10 mouse cellular contexts compared by ENCODE assay signal in genomic region chr8:121952800-121953199, GRCm38 (mm10). TPM values are rescaled to one million over a fixed set of nuclear protein-coding genes. Genes with fewer than 3 reads are reported as not detected.
DNase-seq lines count a peak whose midpoint lies in the region; ATAC-seq and TF ChIP-seq lines count a peak whose summit lies in the region.
"Had no signal": no experiment of that assay in that cellular context is flagged by ENCODE, and none has a peak within 500 bp of the region (broad histone marks: within the 10 kb centered on the region; RNA-seq: fewer than 3 reads in every experiment).

No protein-coding gene starts in this region.

- ATAC-seq in forebrain, postnatal 0 days = no peak
- ATAC-seq in neural tube, embryonic 12.5 days (ENCODE audit: low FRiP score, low read depth) = no peak
- no peak for ATAC-seq in neural tube, embryonic 13.5 days (ENCODE audit: low read depth)

- no peak for DNase-seq in forebrain, embryonic 10.5 days (ENCODE audit: extremely low spot score, low spot score)
- no peak for DNase-seq in forebrain, postnatal 0 days
- no peak for DNase-seq in neural tube, embryonic 10.5 days (ENCODE audit: extremely low spot score, low spot score)
- DNase-seq in kidney, postnatal 14 days = peak; percentile 52
- no peak for DNase-seq in left cerebral cortex, postnatal 36 days (ENCODE audit: low spot score in 2 of 2)
- no peak for DNase-seq in frontal cortex, postnatal 25 days (ENCODE audit: low spot score in 2 of 2)
- DNase-seq: adrenal gland, adult 8-10 months had no signal

- no peak overlapping the region for H3K9ac ChIP-seq in forebrain, postnatal 0 days
- 0 out of 2 replicates have a peak overlapping the region, but pooled peaks have one; percentile 30 for H3K9ac ChIP-seq in neural tube, embryonic 12.5 days
- H3K9ac ChIP-seq in neural tube, embryonic 13.5 days = 0 out of 2 replicates have a peak overlapping the region, but pooled peaks have one; percentile 99

- no peak overlapping the region for H3K27ac ChIP-seq in forebrain, embryonic 10.5 days
- no peak overlapping the region for H3K27ac ChIP-seq in forebrain, postnatal 0 days (ENCODE audit: low read depth, low read length)
- H3K27ac ChIP-seq in neural tube, embryonic 12.5 days = no peak overlapping the region
- no peak overlapping the region for H3K27ac ChIP-seq in neural tube, embryonic 13.5 days (replicated peaks)

- WGBS in forebrain, embryonic 10.5 days = 85% methylated on average over 7 of the region's 7 CpGs
- WGBS in forebrain, postnatal 0 days = 90% methylated on average over 7 of the region's 7 CpGs
- WGBS in neural tube, embryonic 12.5 days = 92% methylated on average over 7 of the region's 7 CpGs
- 87% methylated on average over 7 of the region's 7 CpGs for WGBS in neural tube, embryonic 13.5 days

- peak overlapping the region; percentile 97; the same call in 1 of the 2 replicates for H3K4me3 ChIP-seq in forebrain, embryonic 10.5 days
- H3K4me3 ChIP-seq in forebrain, postnatal 0 days (ENCODE audit: low read depth, low read length) = no peak overlapping the region
- H3K4me3 ChIP-seq in neural tube, embryonic 12.5 days = no peak overlapping the region
- peak overlapping the region; percentile 95; the same call in 1 of the 2 replicates for H3K4me3 ChIP-seq in neural tube, embryonic 13.5 days

- H3K4me1 ChIP-seq in forebrain, embryonic 10.5 days = peaks cover 37% of the 10 kb centered on the region
- H3K4me1 ChIP-seq in forebrain, postnatal 0 days (ENCODE audit: insufficient read depth) = peaks cover 17% of the 10 kb centered on the region
- peaks cover 34% of the 10 kb centered on the region for H3K4me1 ChIP-seq in neural tube, embryonic 12.5 days
- peaks cover 54% of the 10 kb centered on the region for H3K4me1 ChIP-seq in neural tube, embryonic 13.5 days (replicated peaks)

- no peak for TF ChIP-seq CTCF in forebrain, postnatal 0 days (IDR thresholded peaks at IDR 0.05; ENCODE audit: low read depth)

- no peaks in the 10 kb centered on the region for H3K9me3 ChIP-seq in forebrain, embryonic 10.5 days
- H3K9me3 ChIP-seq in forebrain, postnatal 0 days (ENCODE audit: low read length) = no peaks in the 10 kb centered on the region
- no peaks in the 10 kb centered on the region for H3K9me3 ChIP-seq in neural tube, embryonic 12.5 days
- no peaks in the 10 kb centered on the region for H3K9me3 ChIP-seq in neural tube, embryonic 13.5 days

- H3K27me3 ChIP-seq in forebrain, embryonic 10.5 days (ENCODE audit: poor library complexity, severe bottlenecking) = no peaks in the 10 kb centered on the region
- no peaks in the 10 kb centered on the region for H3K27me3 ChIP-seq in forebrain, postnatal 0 days (ENCODE audit: insufficient read depth, low read length)
- no peaks in the 10 kb centered on the region for H3K27me3 ChIP-seq in neural tube, embryonic 12.5 days (replicated peaks)
- H3K27me3 ChIP-seq in neural tube, embryonic 13.5 days = no peaks in the 10 kb centered on the region

- H3K36me3 ChIP-seq in forebrain, embryonic 10.5 days (replicated peaks) = peaks cover 47% of the 10 kb centered on the region
- H3K36me3 ChIP-seq in forebrain, postnatal 0 days (ENCODE audit: insufficient read depth) = peaks cover 8% of the 10 kb centered on the region
- peaks cover 15% of the 10 kb centered on the region; the same call in 1 of the 2 replicates for H3K36me3 ChIP-seq in neural tube, embryonic 12.5 days
- H3K36me3 ChIP-seq in neural tube, embryonic 13.5 days = peaks cover 27% of the 10 kb centered on the region

- no peak overlapping the region; the same call in 1 of the 2 replicates for H3K4me2 ChIP-seq in forebrain, postnatal 0 days (ENCODE audit: low read depth)
- peak overlapping the region; percentile 92; the same call in 1 of the 2 replicates for H3K4me2 ChIP-seq in neural tube, embryonic 12.5 days (replicated peaks)
- H3K4me2 ChIP-seq in neural tube, embryonic 13.5 days = peak overlapping the region; percentile 97

- intact Hi-C loops in left cerebral cortex, postnatal 36 days (cut with DNase I) = no loop called here

RNA-seq across cellular contexts. Expression of gene Banp, which starts 3.2 kb away (rescaled TPM):
- polyA plus RNA-seq in forebrain, embryonic 10.5 days (2016; fragmentation: Nextera tagmentation; extraction: Ambion mirVana) = 44.1 and 56.4 TPM in 2 replicates
- total RNA-seq in forebrain, postnatal 0 days (2014; rRNA removed) = 37.9 and 44.1 TPM in 2 replicates
- 29.3 and 30.0 TPM in 2 replicates for polyA plus RNA-seq in forebrain, postnatal 0 days (2015; fragmentation: Nextera tagmentation; extraction: Ambion mirVana)
- 54.9 and 55.5 TPM in 2 replicates for polyA plus RNA-seq in neural tube, embryonic 12.5 days (2016; fragmentation: Nextera tagmentation; extraction: Ambion mirVana)
- 59.9 and 60.1 TPM in 2 replicates for polyA plus RNA-seq in neural tube, embryonic 13.5 days (2015; fragmentation: Nextera tagmentation; extraction: Ambion mirVana)
- total RNA-seq in left cerebral cortex, postnatal 36 days (2021) = 10 to 100 TPM; 25.8 to 47.8 TPM

RNA-seq across cellular contexts. Expression of gene Car5a, which starts 8.1 kb away (rescaled TPM):
- polyA plus RNA-seq in forebrain, embryonic 10.5 days (2016; fragmentation: Nextera tagmentation; extraction: Ambion mirVana) = not detected in 2 replicates
- 0.23 TPM in 1 of 2 replicates, not detected in the other for total RNA-seq in forebrain, postnatal 0 days (2014; rRNA removed)
- 0.48 and 0.52 TPM in 2 replicates for polyA plus RNA-seq in forebrain, postnatal 0 days (2015; fragmentation: Nextera tagmentation; extraction: Ambion mirVana)
- polyA plus RNA-seq in neural tube, embryonic 12.5 days (2016; fragmentation: Nextera tagmentation; extraction: Ambion mirVana) = 0.19 and 0.32 TPM in 2 replicates
- 0.23 and 0.31 TPM in 2 replicates for polyA plus RNA-seq in neural tube, embryonic 13.5 days (2015; fragmentation: Nextera tagmentation; extraction: Ambion mirVana)
- not detected for total RNA-seq in left cerebral cortex, postnatal 36 days (2021)
- total RNA-seq: adrenal gland, adult 8-10 months had no signal
- polyA plus RNA-seq: heart, embryonic 14.5 days had no signal

RNA-seq across cellular contexts. Expression of gene Slc7a5, which starts 45.3 kb away (rescaled TPM):
- polyA plus RNA-seq in forebrain, embryonic 10.5 days (2016; fragmentation: Nextera tagmentation; extraction: Ambion mirVana) = 27.4 and 30.5 TPM in 2 replicates
- 58.1 and 99.4 TPM in 2 replicates for total RNA-seq in forebrain, postnatal 0 days (2014; rRNA removed)
- polyA plus RNA-seq in forebrain, postnatal 0 days (2015; fragmentation: Nextera tagmentation; extraction: Ambion mirVana) = 64.7 and 67.9 TPM in 2 replicates
- 32.0 and 40.8 TPM in 2 replicates for polyA plus RNA-seq in neural tube, embryonic 12.5 days (2016; fragmentation: Nextera tagmentation; extraction: Ambion mirVana)
- polyA plus RNA-seq in neural tube, embryonic 13.5 days (2015; fragmentation: Nextera tagmentation; extraction: Ambion mirVana) = 38.7 and 38.9 TPM in 2 replicates
- 10 to 100 TPM; 61.9 to 73.8 TPM for total RNA-seq in left cerebral cortex, postnatal 36 days (2021)

Comparison
In these comparisons a context has a peak if more than half of its experiments do, and no peak if none do; other contexts are left out.
1. H3K4me3 ChIP-seq: peak in forebrain, embryonic 10.5 days (single experiment) and neural tube, embryonic 13.5 days (single experiment); none in forebrain, postnatal 0 days (single experiment) and neural tube, embryonic 12.5 days (single experiment).